Mouse (Mus musculus): ENCODE measurements around the gene Sestd1. TPM values are rescaled to one million over a fixed set of nuclear protein-coding genes. Genes with fewer than 3 reads are reported as not detected.

Sestd1 gene
- 22.4 TPM for polyA plus RNA-seq (2014; fragmentation: Illumina TruSeq; extraction: RNeasy Lipid Tissue Mini Kit (QIAGEN cat#74804); ENCODE audit: low replicate concordance)

DNA sequence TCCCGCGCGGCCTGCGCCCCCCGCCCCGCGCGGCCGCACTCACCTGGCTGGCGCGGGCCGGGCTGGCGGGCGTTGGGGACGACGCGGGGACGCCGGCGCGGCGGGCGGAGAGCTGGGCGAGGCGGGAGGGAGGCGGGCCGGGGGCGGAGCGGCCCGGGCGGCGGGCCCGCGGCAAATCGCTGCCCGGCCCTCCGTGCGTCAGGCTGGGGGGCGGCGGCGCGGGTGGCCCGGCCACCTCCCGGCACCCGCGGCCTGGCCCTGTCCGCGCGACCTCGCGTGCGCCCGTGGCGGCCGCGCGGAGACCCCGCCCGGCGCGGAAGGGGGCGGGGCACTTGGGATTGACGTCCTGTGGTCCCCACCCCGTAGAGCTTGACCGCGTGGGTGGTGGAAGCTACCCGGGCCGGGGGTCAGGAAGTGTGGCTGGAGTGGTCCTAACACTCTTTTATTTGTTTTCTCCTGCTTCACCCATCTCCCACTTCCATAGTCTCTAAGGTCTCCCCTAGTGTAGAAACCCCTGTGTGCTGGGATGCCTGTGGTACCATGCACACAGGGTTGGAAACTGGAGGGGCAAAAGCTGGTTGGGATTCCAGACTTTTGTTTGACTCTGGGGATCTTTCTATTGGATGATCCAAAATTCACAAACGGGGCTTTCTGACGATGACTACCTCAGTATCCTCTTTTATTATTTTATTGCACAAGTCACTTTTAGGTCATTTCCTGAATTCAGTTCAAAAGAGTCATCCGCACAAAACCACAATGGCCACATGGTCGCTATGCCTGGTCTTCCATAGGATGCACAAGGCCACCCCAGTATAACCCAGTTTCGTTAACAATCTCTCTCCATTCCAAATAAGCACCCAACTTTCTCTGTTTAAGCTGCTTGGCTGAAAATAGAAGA lies at the start of gene Sestd1:
Gene Sestd1 (minus strand): TSS at position 81 of the 898 bp plus-strand sequence.

DNA sequence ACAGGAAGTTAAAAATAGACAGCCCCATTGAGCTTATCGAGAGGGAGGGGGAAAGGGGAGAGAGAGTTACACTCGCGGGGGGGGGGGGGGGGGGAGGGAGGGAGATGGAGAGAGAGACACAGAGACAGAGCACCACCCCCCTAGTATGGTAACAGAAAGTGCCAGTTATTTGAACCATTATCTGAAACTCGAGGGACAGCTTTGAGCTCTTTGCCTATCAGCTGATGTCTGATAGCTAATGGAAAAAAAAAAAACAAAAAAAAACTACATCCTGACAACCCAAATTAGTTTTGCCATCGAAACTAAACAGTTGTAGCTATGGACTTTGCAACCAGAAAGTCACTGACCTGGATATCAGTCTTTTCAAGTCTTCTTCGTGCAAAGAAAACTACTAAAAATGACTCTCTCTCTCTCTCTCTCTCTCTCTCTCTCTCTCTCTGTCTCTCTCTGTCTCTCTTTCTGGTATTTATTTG lies 109.7 kb downstream of the Sestd1 start, which contains the start of gene Ccdc141:
Gene Ccdc141 (minus strand): TSS at position 4 of the 473 bp plus-strand sequence.

Other genes starting within 250 kb of the Sestd1 start
- gene Ccdc141, start 110.0 kb downstream of the Sestd1 start, polyA plus RNA-seq (2014; fragmentation: Illumina TruSeq; extraction: RNeasy Lipid Tissue Mini Kit (QIAGEN cat#74804); ENCODE audit: low replicate concordance): 2.0 TPM

All from small intestine, adult 10 weeks (tissue).